Mouse (Mus musculus) stomach, embryonic 16.5 days (tissue): ENCODE data around the gene Fam161a. TPM values are rescaled to one million over a fixed set of nuclear protein-coding genes. Genes with fewer than 3 reads are reported as not detected.

Source experiments
- ATAC-seq: fragments of 200-750 bp; cut with Nextera tagmentation; 2 replicates; pipeline ENCODE4 v1.8.0; 2017; ENCODE audit warnings: moderate number of reproducible peaks, moderate TSS enrichment; ENCODE audit not compliant: insufficient read depth, low FRiP score
- H3K27ac ChIP-seq: fragments of 300-500 bp; sonication (generic); 2 replicates; pipeline ENCODE4 v1.5.1; 2014; ENCODE audit warnings: low read length
- H3K27me3 ChIP-seq: fragments of 300-500 bp; sonication (generic); 2 replicates; pipeline ENCODE4 v1.6.1; 2014; ENCODE audit warnings: low read length, control low read depth, mixed read lengths; ENCODE audit not compliant: control insufficient read depth, insufficient read depth
- H3K36me3 ChIP-seq: fragments of 300-500 bp; sonication (generic); 2 replicates; pipeline ENCODE4 v1.6.1; 2014; ENCODE audit warnings: low read length; ENCODE audit not compliant: control insufficient read depth, insufficient read depth
- H3K4me1 ChIP-seq: fragments of 300-500 bp; sonication (generic); 2 replicates; pipeline ENCODE4 v1.6.1; 2014; ENCODE audit warnings: low read length, control low read depth, mixed read lengths; ENCODE audit not compliant: control insufficient read depth, insufficient read depth
- H3K4me2 ChIP-seq: fragments of 300-500 bp; sonication (generic); 2 replicates; pipeline ENCODE4 v1.6.1; 2014; ENCODE audit warnings: low read depth, low read length, mixed read lengths
- H3K4me3 ChIP-seq: fragments of 300-500 bp; sonication (generic); replicated peaks from 2 replicates; pipeline ENCODE4 v1.5.1; 2014; ENCODE audit warnings: mild to moderate bottlenecking, low read length
- H3K9ac ChIP-seq: fragments of 300-500 bp; sonication (generic); 2 replicates; pipeline ENCODE4 v1.6.1; 2014; ENCODE audit warnings: low read length
- H3K9me3 ChIP-seq: fragments of 300-500 bp; sonication (generic); replicated peaks from 2 replicates; pipeline ENCODE4 v1.6.1; 2016; ENCODE audit warnings: low read length, control low read depth; ENCODE audit not compliant: control insufficient read depth
- WGBS: fragments of 180-500 bp; shearing (Covaris S2); extraction: QIAGEN DNeasy Blood & Tissue Kit; methylation state at CpG from one replicate; pipeline ENCODE4 v1.1.7; 2014; 5-methylcytosine and 5-hydroxymethylcytosine counted together
- polyA plus RNA-seq: library from polyadenylated mRNA; unstranded; fragments of >200 nt; fragmentation: Nextera tagmentation; extraction: Ambion mirVana; gene quantifications from 2 replicates; pipeline ENCODE4 v1.2.1, GENCODE M21; 2015

The Fam161a gene
- polyA plus RNA-seq, 1 experiment from 2014 or later, result 4.2 TPM

DNA sequence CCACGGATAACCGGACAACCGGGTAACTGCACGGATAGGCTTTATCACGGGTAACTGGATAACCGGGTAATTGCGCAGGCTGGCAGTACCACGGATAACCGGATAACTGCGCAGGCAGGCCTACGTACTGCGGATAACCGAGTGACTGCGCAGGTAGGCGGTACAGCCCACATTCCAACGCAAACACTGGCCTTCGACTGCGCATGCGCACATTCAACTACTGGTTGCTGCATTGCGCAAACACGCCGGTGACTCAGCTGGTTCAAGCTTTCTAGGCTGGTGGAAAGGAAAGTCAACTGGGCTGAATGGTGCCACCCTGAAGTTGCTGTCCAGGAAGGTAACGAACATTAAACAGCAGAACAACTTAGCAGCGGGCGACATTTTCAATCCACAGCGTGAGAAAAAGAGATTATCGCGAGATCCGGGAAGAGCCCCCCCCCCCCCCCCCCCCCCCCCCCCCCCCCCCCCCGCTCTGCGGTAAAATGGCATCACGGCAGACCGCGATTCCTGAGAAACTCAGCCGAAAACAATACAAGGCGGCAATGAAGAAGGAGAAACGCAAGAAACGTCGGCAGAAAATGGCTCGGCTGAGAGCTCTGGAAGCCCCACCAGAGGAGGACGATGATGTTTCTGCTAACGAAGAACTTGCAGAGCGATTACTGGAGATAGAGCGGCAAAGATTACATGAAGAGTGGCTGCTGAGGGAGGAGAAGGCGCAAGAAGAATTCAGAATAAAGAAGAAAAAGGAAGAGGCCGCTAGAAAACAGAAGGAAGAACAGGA, 34.4 kb upstream of the Fam161a start:
- 43% methylated on average over 44 of the region's 46 CpGs for WGBS
- ATAC-seq, result peak; percentile 74
- Histone ChIP-seq H3K4me2 (peak overlapping the region; percentile 73), H3K4me3 (peak overlapping the region; percentile 61), H3K9me3 (peaks cover 21% of the 10 kb centered on the region), H3K36me3 (peaks cover 3% of the 10 kb centered on the region; the same call in 1 of the 2 replicates), H3K9ac (peak overlapping the region; percentile 69), H3K27me3 (no peaks in the 10 kb centered on the region), H3K27ac (peak overlapping the region; percentile 87), H3K4me1 (peaks cover 4% of the 10 kb centered on the region; the same call in 1 of the 2 replicates)

DNA sequence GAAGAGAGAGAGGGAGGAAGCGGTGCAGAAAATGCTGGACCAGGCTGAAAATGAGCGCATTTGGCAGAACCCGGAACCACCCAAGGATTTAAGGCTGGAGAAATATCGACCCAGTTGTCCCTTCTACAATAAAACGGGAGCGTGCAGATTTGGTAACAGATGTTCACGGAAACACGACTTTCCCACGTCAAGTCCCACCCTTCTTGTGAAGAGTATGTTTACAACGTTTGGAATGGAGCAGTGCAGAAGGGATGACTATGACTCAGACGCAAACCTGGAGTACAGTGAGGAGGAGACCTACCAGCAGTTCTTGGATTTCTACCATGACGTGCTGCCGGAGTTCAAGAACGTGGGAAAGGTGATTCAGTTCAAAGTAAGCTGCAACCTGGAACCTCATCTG, 33.7 kb upstream of the Fam161a start:
- 55% methylated on average over 14 of the region's 14 CpGs for WGBS
- ATAC-seq, result 0 out of 2 replicates have a peak, but pooled peaks have one; percentile 31
- H3K9me3 ChIP-seq, result peaks cover 20% of the 10 kb centered on the region
- H3K4me1 ChIP-seq, result peaks cover 4% of the 10 kb centered on the region; the same call in 1 of the 2 replicates
- peak overlapping the region; percentile 58 for H3K4me2 ChIP-seq
- peak overlapping the region; percentile 69 for H3K9ac ChIP-seq
- peaks cover 3% of the 10 kb centered on the region; the same call in 1 of the 2 replicates for H3K36me3 ChIP-seq
- H3K27me3 ChIP-seq, result no peaks in the 10 kb centered on the region
- peak overlapping the region; percentile 61 for H3K4me3 ChIP-seq
- H3K27ac ChIP-seq, result peak overlapping the region; percentile 87

DNA sequence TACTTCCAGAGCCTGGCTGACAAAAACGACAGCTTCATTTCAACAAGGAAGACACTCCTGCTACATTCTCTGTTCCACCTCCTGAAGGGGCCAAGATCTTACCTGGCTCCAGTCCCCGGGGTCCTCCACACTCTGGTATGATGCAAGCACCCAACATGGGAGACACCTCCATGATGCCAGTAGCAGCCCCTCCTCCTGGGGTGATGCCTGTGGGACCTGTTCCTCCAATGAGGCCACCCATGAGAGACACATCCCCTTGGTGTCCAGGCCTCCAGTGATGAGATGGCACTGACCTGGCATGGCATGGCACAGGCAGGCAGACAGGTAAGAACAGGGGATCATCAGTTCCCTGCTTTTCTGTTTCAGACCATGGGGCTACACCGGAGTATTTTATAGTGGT, 29.1 kb upstream of the Fam161a start:
- peaks cover 2% of the 10 kb centered on the region; the same call in 1 of the 2 replicates for H3K36me3 ChIP-seq
- 89% methylated on average over 3 of the region's 3 CpGs for WGBS
- H3K4me2 ChIP-seq, result no peak overlapping the region
- no peak overlapping the region for H3K27ac ChIP-seq
- no peaks in the 10 kb centered on the region for H3K27me3 ChIP-seq
- no peak overlapping the region for H3K4me3 ChIP-seq
- H3K9me3 ChIP-seq, result 0 out of 2 replicates have a peak, but pooled peaks cover 3% of the 10 kb centered on the region
- no peak for ATAC-seq
- H3K9ac ChIP-seq, result no peak overlapping the region
- H3K4me1 ChIP-seq, result peaks cover 23% of the 10 kb centered on the region

DNA sequence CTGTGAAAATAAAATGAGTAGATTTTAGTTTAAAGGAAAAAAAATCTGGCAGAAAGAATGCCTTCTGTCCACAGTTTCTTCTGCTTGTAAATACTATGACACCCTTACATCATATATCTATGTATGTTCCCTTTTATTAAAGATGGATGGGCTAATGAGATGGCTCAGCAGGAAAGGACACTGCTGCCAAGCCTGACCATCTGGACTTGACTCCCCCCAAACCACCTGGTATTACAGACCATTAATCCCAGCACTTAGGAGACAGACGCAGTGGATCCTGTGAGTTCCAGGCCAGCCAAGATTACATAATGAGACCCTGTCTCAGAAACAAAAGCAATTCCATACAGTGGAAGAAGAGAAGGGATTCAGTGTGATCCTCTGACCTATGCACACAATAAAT, 28.6 kb upstream of the Fam161a start:
- H3K4me2 ChIP-seq, result no peak overlapping the region
- H3K36me3 ChIP-seq, result no peaks in the 10 kb centered on the region
- peaks cover 23% of the 10 kb centered on the region for H3K4me1 ChIP-seq
- no peaks in the 10 kb centered on the region for H3K27me3 ChIP-seq
- H3K4me3 ChIP-seq, result no peak overlapping the region
- 61% methylated on average over 1 of the region's 1 CpGs for WGBS
- ATAC-seq, result no peak
- no peaks in the 10 kb centered on the region for H3K9me3 ChIP-seq
- H3K27ac ChIP-seq, result no peak overlapping the region
- H3K9ac ChIP-seq, result no peak overlapping the region

DNA sequence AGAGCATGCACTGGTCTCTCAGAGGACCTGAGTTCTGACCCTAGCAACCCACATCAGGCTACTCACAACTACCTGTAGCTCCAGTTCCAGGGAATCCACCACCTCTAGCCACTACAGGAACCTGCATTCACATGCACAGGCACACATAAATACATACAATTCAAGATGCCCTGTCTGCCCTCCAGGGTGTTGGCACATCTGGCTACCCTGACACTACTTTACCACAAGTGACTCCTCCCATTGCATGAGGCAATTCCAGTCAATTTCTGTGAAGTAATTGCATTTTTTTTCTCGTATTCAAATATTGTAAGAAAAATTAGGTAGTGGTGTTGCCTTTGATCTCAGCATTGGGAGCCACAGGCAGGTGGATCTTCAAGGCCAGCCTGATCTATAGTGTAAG, 28.1 kb upstream of the Fam161a start:
- Histone ChIP-seq H3K4me3 (no peak overlapping the region), H3K27me3 (no peaks in the 10 kb centered on the region), H3K4me2 (no peak overlapping the region), H3K27ac (no peak overlapping the region), H3K9ac (no peak overlapping the region), H3K9me3 (no peaks in the 10 kb centered on the region), H3K36me3 (no peaks in the 10 kb centered on the region), H3K4me1 (peaks cover 23% of the 10 kb centered on the region)
- 76% methylated on average over 1 of the region's 1 CpGs for WGBS
- ATAC-seq, result no peak

DNA sequence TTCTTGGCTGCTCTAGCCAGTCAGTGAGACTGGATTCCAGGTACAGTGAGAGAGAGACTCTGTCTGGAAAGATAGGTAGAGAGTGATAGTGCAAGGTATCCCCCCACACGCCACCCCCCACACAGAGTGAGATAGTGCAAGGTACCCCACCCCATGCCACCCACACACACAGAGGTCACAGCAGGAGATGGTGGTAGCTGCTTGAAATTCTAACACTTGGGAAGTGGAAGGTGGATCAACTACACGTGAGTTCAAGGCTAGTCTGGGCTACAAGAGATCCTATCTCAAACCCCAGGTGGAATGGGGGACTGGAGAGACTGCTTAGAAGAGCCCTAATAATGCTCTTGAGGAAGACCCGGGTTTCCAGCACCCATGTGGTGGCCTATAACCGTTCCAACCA, 26.3 kb upstream of the Fam161a start:
- WGBS, result 33% methylated on average over 4 of the region's 4 CpGs

DNA sequence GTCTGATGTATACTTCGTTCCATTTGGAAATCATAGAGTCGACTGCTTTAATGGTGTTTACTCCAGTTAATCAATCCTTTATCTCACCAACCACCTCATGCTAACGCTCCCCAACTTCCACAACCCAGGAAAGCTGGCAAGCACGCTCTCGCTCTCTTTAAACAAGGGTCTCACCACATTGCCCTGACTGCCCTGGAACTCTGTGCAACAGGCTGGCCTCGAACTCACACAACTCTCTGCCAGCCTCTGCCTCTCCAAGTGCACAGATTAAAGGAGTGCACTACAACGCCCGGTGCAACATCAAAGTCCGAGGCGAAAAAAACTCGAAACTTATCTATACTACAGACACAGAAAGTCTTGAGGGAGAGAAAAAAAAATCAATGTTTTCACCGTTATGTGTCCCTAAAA, 25.8 kb upstream of the Fam161a start:
- Histone ChIP-seq H3K27me3 (no peaks in the 10 kb centered on the region), H3K4me3 (peak overlapping the region; percentile 68), H3K27ac (peak overlapping the region; percentile 96), H3K4me1 (peaks cover 19% of the 10 kb centered on the region), H3K4me2 (peak overlapping the region; percentile 75), H3K9me3 (no peaks in the 10 kb centered on the region), H3K9ac (peak overlapping the region; percentile 77), H3K36me3 (no peaks in the 10 kb centered on the region)
- under 1% methylated on average over 12 of the region's 12 CpGs for WGBS
- peak; percentile 39 for ATAC-seq

More for the DNA sequence above, 26.3 kb upstream of the Fam161a start:
- Histone ChIP-seq H3K36me3 (no peaks in the 10 kb centered on the region), H3K4me3 (peak overlapping the region; percentile 68), H3K27ac (peak overlapping the region; percentile 96; the same call in 1 of the 2 replicates), H3K4me1 (peaks cover 19% of the 10 kb centered on the region), H3K9me3 (no peaks in the 10 kb centered on the region), H3K27me3 (no peaks in the 10 kb centered on the region), H3K9ac (peak overlapping the region; percentile 77), H3K4me2 (peak overlapping the region; percentile 75)
- ATAC-seq, result no peak

DNA sequence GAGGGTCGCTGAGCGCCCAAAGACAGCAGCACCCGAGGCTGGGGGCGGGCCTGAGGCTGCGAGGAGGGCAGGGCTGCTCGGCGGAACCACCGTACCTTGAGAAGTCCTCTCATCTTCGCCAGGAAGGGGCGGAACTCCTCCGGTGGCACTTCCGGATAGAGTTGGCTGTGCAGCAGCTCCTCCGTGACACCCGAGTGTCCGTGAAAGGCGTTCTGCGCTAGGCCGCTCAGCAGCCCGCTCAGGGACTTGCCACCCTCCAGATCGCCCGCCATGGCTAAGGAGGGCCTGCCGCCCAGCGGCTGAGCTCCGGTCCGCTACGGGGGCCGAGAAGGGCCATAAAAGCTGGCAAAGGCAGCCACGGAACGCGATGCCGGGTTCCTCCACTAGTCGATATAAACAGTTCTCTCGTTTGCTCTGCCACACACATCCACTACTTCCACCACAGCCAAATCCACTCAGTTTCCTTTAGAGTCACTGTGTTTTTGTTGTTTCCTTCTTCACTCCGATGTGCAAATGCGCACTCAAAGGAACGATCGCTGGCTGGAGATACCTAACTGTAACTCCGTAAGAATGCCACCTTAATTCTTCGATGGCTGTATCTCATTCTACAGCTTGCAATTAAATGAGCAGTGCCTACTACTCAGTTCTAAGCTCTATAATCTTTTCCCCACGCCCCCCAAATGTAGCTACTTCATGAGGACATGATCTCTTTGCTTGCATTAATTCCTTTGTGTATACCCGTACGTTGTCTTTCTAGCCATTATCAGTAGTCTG, 25.2 kb upstream of the Fam161a start, which contains the start of the genes Gm28048 and Commd1:
Gene Gm28048 (minus strand): TSS at position 107 of the 774 bp plus-strand sequence.
Gene Commd1 (minus strand): TSS at position 399 of the 774 bp plus-strand sequence.
- 2% methylated on average over 42 of the region's 42 CpGs for WGBS
- peak; percentile 91 for ATAC-seq

DNA sequence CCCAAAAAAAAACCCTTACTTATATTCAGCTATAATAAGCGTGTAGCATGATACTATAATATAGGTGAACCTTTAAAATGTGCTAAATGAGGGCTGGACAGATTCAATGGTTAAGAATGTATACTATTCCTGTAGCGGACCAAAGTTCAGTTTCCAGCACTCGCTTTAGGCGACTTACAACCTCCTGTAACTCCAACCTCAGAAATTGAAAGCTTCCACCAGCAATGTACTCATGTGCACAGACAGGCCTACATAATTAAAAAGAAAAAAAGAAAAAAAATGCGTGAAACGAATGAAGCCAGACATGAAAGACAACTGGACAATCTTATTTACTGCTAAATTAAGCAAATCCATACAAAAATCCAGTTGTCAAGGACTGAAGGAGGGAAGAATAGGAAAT, 24.5 kb upstream of the Fam161a start:
- no peak overlapping the region for H3K4me3 ChIP-seq
- H3K27ac ChIP-seq, result no peak overlapping the region
- H3K36me3 ChIP-seq, result no peaks in the 10 kb centered on the region
- no peak overlapping the region for H3K4me2 ChIP-seq
- ATAC-seq, result no peak
- no peak overlapping the region for H3K9ac ChIP-seq
- peaks cover 19% of the 10 kb centered on the region for H3K4me1 ChIP-seq
- H3K9me3 ChIP-seq, result no peaks in the 10 kb centered on the region
- WGBS, result 76% methylated on average over 6 of the region's 6 CpGs
- H3K27me3 ChIP-seq, result no peaks in the 10 kb centered on the region

More for the DNA sequence above, 25.2 kb upstream of the Fam161a start, which contains the start of the genes Gm28048 and Commd1:
- H3K4me1 ChIP-seq, result peaks cover 19% of the 10 kb centered on the region
- H3K27me3 ChIP-seq, result no peaks in the 10 kb centered on the region
- H3K27ac ChIP-seq, result peak within 1 kb of the TSS; percentile 96
- H3K9me3 ChIP-seq, result no peaks in the 10 kb centered on the region
- no peaks in the 10 kb centered on the region for H3K36me3 ChIP-seq
- H3K9ac ChIP-seq, result peak within 1 kb of the TSS; percentile 77
- H3K4me2 ChIP-seq, result peak within 1 kb of the TSS; percentile 75
- peak within 1 kb of the TSS; percentile 68 for H3K4me3 ChIP-seq
